ENCODE assay signal across 8 mouse cellular contexts in the genomic region with DNA sequence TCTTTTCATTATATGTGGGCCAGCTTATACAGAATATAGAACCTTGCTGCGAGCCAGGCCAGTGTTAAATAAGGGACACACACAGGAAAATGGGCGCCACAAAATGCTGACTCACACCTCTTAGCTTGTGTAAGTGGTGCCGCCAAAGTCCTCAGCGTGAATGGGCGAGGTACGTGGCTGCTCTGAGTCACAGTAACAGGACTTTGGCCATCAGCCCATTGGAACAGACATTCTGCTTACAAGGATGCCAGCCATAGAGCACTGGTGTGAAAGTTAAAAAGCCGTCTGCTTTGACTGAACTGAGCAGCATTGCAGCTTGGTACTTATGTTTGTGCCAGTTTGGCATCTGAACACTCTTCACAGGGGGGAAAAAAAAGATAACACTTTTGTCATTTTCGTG.
DNase-seq lines count a peak whose midpoint lies in the region; ATAC-seq and TF ChIP-seq lines count a peak whose summit lies in the region.

No protein-coding gene starts in this region.

- H3K9ac ChIP-seq in kidney, embryonic 16.5 days (replicated peaks; ENCODE audit: low read length): no peak overlapping the region
- no peak overlapping the region for H3K9ac ChIP-seq in liver, embryonic 16.5 days (ENCODE audit: low read depth, low read length)

- TF ChIP-seq CTCF in brain, embryonic 14.5 days (IDR thresholded peaks at IDR 0.05; ENCODE audit: borderline replicate concordance, extremely low read depth, insufficient read depth, insufficient read length): no peak

- H3K27ac ChIP-seq in kidney, embryonic 16.5 days (ENCODE audit: low read length): no peak overlapping the region
- H3K27ac ChIP-seq in liver, embryonic 16.5 days (ENCODE audit: low read length): no peak overlapping the region

- H3K9me3 ChIP-seq in kidney, embryonic 16.5 days (ENCODE audit: low read length): no peaks in the 10 kb centered on the region
- H3K9me3 ChIP-seq in liver, embryonic 16.5 days (replicated peaks; ENCODE audit: control insufficient read depth, low read length): no peaks in the 10 kb centered on the region

- no peaks in the 10 kb centered on the region for H3K27me3 ChIP-seq in kidney, embryonic 16.5 days (ENCODE audit: insufficient read depth, low read length)
- no peaks in the 10 kb centered on the region for H3K27me3 ChIP-seq in liver, embryonic 16.5 days (ENCODE audit: control insufficient read depth, insufficient read depth, low read depth, low read length)

- DNase-seq in kidney, adult 11 months: peak; percentile 67
- DNase-seq in brain, embryonic 14.5 days (ENCODE audit: low read depth): peak; percentile 95
- DNase-seq in frontal cortex, postnatal 25 days (ENCODE audit: low spot score in 2 of 2): peak; percentile 34 to 36
- DNase-seq in kidney, adult 8-10 months: peak; percentile 71 to 73
- peak; percentile 78 to 85 for DNase-seq in right cerebral cortex, postnatal 10 days (ENCODE audit: low spot score in 2 of 2)
- DNase-seq in spleen, adult 18-20 months: no peak

- H3K4me1 ChIP-seq in kidney, embryonic 16.5 days (ENCODE audit: insufficient read depth, low read length): no peaks in the 10 kb centered on the region
- H3K4me1 ChIP-seq in liver, embryonic 16.5 days (ENCODE audit: control insufficient read depth, low read depth, low read length): no peaks in the 10 kb centered on the region

- TF ChIP-seq POLR2A in brain, embryonic 14.5 days (IDR thresholded peaks at IDR 0.05; ENCODE audit: borderline replicate concordance, extremely low read depth, insufficient read depth, insufficient read length, poor library complexity, severe bottlenecking): no peak

- H3K4me2 ChIP-seq in kidney, embryonic 16.5 days (replicated peaks; ENCODE audit: low read depth, low read length): no peak overlapping the region
- H3K4me2 ChIP-seq in liver, embryonic 16.5 days (ENCODE audit: low read depth, low read length): no peak overlapping the region

- no peaks in the 10 kb centered on the region for H3K36me3 ChIP-seq in kidney, embryonic 16.5 days (ENCODE audit: insufficient read depth, low read length)
- H3K36me3 ChIP-seq in liver, embryonic 16.5 days (ENCODE audit: control insufficient read depth, insufficient read depth): no peaks in the 10 kb centered on the region

- WGBS in kidney, embryonic 16.5 days: 83% methylated on average over 8 of the region's 8 CpGs
- WGBS in liver, embryonic 16.5 days (ENCODE audit: insufficient replicate concordance): 42% methylated on average over 8 of the region's 8 CpGs

- no peak overlapping the region for H3K4me3 ChIP-seq in kidney, embryonic 16.5 days (ENCODE audit: low read length)
- no peak overlapping the region for H3K4me3 ChIP-seq in liver, embryonic 16.5 days (ENCODE audit: low read depth, low read length)

- ATAC-seq in kidney, embryonic 16.5 days (ENCODE audit: low FRiP score, low TSS enrichment): no peak
- ATAC-seq in liver, embryonic 16.5 days (ENCODE audit: low read depth): peak; percentile 37; the same call in 1 of the 2 replicates

Comparison
In these comparisons a context has a peak if more than half of its experiments do, and no peak if none do; other contexts are left out.
1. DNase-seq: peak in kidney, adult 11 months (single experiment), brain, embryonic 14.5 days (single experiment), frontal cortex, postnatal 25 days (2 of 2), kidney, adult 8-10 months (2 of 2) and right cerebral cortex, postnatal 10 days (2 of 2); none in spleen, adult 18-20 months (0 of 2).